Mouse (Mus musculus): ENCODE data around the gene Calr. TPM values are rescaled to one million over a fixed set of nuclear protein-coding genes. Genes with fewer than 3 reads are reported as not detected.

Gene Calr
- polyA plus RNA-seq, 1 experiment from 2014 or later: 318 TPM

GRCm38 (mm10) chr8:84809109-84809940 is 37.4 kb downstream of the Calr start:
- Histone ChIP-seq H3K36me3 (ENCODE audit: insufficient read depth, low read length) (no peaks in the 10 kb centered on the region), H3K4me3 (ENCODE audit: low read depth, low read length) (no peak overlapping the region), H3K27ac (ENCODE audit: low read length) (no peak overlapping the region), H3K27me3 (replicated peaks; ENCODE audit: insufficient read depth, low read length) (no peaks in the 10 kb centered on the region), H3K4me1 (ENCODE audit: insufficient read depth, low read depth, low read length) (no peaks in the 10 kb centered on the region), H3K9ac (replicated peaks; ENCODE audit: low read depth) (no peak overlapping the region), H3K9me3 (ENCODE audit: low read length) (no peaks in the 10 kb centered on the region), H3K4me2 (replicated peaks; ENCODE audit: low read depth, low read length) (no peak overlapping the region)
- WGBS: 66% methylated on average over 12 of the region's 12 CpGs
- no peak for TF ChIP-seq CTCF (IDR thresholded peaks at IDR 0.05)
- no peak for TF ChIP-seq EP300 (IDR thresholded peaks at IDR 0.05)
- ATAC-seq (no peak), DNase-seq (ENCODE audit: low spot score) (no peak)

DNA sequence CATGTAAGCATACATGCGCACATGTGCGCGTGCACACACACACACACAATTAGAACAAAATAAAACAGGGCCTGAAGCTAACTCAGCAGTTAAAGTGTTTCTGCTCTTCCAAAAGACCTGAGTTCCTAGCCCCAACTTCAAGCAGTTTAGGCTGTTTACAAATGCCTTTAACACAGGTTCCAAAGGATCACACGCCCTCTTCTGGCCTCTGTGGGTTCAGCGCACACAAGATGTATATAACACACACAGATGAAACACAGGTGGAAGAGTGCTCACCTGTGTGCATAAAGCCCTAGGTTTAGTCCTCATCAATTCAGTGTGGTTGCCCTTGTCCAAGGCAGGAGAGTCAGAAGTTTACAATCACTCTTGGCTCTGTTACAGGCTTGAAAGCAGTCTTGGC is 40.7 kb downstream of the Calr start:
- 92% methylated on average over 5 of the region's 5 CpGs for WGBS
- no peaks in the 10 kb centered on the region for H3K36me3 ChIP-seq (ENCODE audit: insufficient read depth, low read length)
- H3K4me1 ChIP-seq (ENCODE audit: insufficient read depth, low read depth, low read length): no peaks in the 10 kb centered on the region
- TF ChIP-seq EP300 (IDR thresholded peaks at IDR 0.05): no peak
- 0 out of 2 replicates have a peak, but pooled peaks have one; percentile 13 for TF ChIP-seq CTCF (IDR thresholded peaks at IDR 0.05)
- no peak for DNase-seq (ENCODE audit: low spot score)
- no peak overlapping the region for H3K27ac ChIP-seq (ENCODE audit: low read length)
- ATAC-seq: no peak
- H3K4me2 ChIP-seq (replicated peaks; ENCODE audit: low read depth, low read length): no peak overlapping the region
- no peak overlapping the region for H3K9ac ChIP-seq (replicated peaks; ENCODE audit: low read depth)
- no peaks in the 10 kb centered on the region for H3K27me3 ChIP-seq (replicated peaks; ENCODE audit: insufficient read depth, low read length)
- no peak overlapping the region for H3K4me3 ChIP-seq (ENCODE audit: low read depth, low read length)
- no peaks in the 10 kb centered on the region for H3K9me3 ChIP-seq (ENCODE audit: low read length)

DNA sequence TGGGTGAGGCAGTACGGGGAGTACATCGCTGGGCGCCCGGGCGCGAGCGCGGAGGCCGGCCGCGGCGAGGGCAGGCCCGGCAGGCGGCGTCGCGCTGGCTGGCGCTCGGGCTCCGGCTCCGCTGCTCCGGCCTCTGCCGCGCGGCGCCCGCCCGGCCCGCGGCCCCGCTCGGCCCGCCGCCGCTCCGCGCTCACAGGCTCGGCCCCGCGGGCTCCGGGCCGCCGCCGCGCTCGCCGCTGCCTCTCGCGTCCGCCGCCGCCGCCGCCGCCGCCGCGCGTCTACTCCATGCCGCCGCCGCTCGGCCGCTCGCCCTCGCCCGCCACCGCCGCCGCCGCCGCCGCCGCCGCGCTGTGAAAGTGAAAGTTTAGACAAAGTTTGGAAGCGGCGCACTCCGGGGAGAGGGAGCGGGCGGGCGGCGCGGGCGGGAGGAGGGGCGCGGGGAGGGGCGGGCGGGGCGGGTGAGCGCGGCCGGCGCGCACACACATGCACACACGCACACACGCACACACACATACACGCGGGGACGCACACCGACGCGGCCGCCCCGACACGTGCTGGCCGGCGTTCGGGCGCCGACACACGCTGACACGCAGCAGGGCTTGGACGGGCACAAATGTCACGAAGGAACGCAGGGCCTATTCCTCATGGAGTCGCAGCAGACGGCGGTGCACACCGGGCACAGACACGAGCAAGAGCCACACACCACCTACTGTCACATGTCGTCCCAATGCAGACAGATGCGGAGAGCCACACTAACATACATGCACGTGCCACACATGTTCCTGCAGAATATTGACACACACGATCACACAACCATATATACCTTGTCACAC is 46.5 kb downstream of the Calr start, which contains the start of gene Nfix:
Gene Nfix (minus strand): TSS at position 346 of the 833 bp plus-strand sequence.
- Histone ChIP-seq H3K4me1 (ENCODE audit: insufficient read depth, low read depth, low read length) (peaks cover 8% of the 10 kb centered on the region; the same call in 1 of the 2 replicates), H3K36me3 (ENCODE audit: insufficient read depth, low read length) (0 out of 2 replicates have a peak, but pooled peaks cover 6% of the 10 kb centered on the region), H3K9me3 (ENCODE audit: low read length) (no peaks in the 10 kb centered on the region), H3K4me2 (replicated peaks; ENCODE audit: low read depth, low read length) (peak within 1 kb of the TSS; percentile 83), H3K9ac (replicated peaks; ENCODE audit: low read depth) (peak within 1 kb of the TSS; percentile 77), H3K27me3 (replicated peaks; ENCODE audit: insufficient read depth, low read length) (no peaks in the 10 kb centered on the region), H3K4me3 (ENCODE audit: low read depth, low read length) (peak within 1 kb of the TSS; percentile 83), H3K27ac (ENCODE audit: low read length) (peak within 1 kb of the TSS; percentile 91)
- peak; percentile 85 for DNase-seq (ENCODE audit: low spot score)
- ATAC-seq: peak; percentile 66
- TF ChIP-seq EP300 (IDR thresholded peaks at IDR 0.05) (no peak), CTCF (IDR thresholded peaks at IDR 0.05) (peak; percentile 20; the same call in 1 of the 2 replicates)
- WGBS: under 1% methylated on average over 54 of the region's 125 CpGs

DNA sequence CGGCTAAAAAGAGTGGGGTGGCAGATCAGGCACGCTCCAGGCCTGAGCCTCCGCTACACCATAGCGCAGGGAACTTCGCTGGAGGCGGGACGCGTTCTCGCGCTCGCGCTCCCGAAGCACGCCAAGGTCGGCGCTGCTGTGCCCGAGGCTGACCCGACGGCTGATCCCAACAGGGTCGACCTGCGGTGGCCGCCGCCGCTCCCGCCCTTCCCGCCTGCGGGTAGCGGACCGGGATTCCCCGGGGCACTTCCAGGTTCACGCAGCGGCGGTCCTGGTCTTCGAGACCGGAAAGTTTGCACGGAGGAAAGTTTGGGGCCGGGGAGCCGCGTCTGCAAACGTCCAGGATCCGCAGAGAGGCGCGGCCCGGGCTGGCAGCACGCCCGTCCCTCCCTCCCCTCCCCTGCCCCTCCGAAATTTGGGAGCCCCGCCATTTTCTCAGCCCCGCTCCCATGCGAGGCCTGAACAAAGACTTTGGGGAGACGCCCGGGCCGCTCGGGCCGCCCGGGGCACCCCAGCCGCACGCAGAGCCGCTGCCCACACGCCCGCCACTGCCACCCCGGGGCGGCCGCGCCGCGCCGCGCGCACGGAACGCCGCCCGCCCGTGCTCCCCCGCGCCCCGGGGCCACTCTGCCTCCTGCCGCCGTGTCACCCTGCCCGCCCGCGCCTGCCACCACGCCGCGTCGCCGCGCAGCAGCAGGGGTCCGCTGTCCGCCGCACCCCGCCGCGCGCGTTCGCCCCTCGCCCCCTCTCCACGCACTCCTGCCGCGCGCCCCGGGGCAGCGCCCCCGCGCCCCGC is 47.4 kb downstream of the Calr start:
- H3K4me3 ChIP-seq (ENCODE audit: low read depth, low read length): peak overlapping the region; percentile 83
- H3K36me3 ChIP-seq (ENCODE audit: insufficient read depth, low read length): 0 out of 2 replicates have a peak, but pooled peaks cover 6% of the 10 kb centered on the region
- peak overlapping the region; percentile 83 for H3K4me2 ChIP-seq (replicated peaks; ENCODE audit: low read depth, low read length)
- under 1% methylated on average over 60 of the region's 108 CpGs for WGBS
- no peaks in the 10 kb centered on the region for H3K27me3 ChIP-seq (replicated peaks; ENCODE audit: insufficient read depth, low read length)
- H3K9ac ChIP-seq (replicated peaks; ENCODE audit: low read depth): peak overlapping the region; percentile 77
- peak; percentile 42 for TF ChIP-seq CTCF (IDR thresholded peaks at IDR 0.05)
- no peak for TF ChIP-seq EP300 (IDR thresholded peaks at IDR 0.05)
- peak; percentile 47 for ATAC-seq
- H3K9me3 ChIP-seq (ENCODE audit: low read length): no peaks in the 10 kb centered on the region
- peak overlapping the region; percentile 91 for H3K27ac ChIP-seq (ENCODE audit: low read length)
- H3K4me1 ChIP-seq (ENCODE audit: insufficient read depth, low read depth, low read length): peaks cover 8% of the 10 kb centered on the region
- DNase-seq (ENCODE audit: low spot score): peak; percentile 59

DNA sequence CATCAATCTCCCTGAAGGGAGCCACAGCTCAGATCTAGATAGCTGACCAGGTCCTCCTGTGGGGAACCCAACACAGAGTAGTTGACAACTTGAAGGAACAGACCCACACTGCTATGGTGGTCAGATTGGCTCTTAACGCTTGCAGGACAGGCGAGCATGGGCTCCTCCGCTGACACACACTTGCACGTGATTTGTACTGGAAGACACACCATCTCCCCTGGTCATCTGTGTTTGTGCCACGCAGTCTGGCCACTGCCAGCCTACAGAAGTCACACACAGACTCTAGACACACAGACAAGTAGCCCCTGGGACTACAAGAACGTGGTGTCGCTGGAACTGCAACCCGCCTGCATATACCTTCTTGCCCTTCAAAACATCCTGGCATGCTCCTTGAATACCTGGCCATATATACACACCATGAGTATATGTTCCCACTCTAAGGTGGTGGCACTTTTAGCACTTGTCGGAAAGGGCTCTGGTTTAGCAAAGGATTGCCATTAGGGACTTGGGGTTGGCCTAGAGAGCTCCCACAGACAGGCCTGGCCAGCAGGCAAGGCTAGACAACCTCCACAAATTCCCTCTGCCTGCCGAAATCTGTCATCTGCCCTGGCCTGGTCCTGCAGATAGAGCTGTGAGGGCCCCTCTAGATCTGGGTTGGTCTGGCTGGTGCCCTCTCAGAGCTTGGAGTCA is 48.1 kb downstream of the Calr start:
- Histone ChIP-seq H3K4me2 (replicated peaks; ENCODE audit: low read depth, low read length) (peak overlapping the region; percentile 83), H3K27ac (ENCODE audit: low read length) (peak overlapping the region; percentile 91), H3K9me3 (ENCODE audit: low read length) (no peaks in the 10 kb centered on the region), H3K27me3 (replicated peaks; ENCODE audit: insufficient read depth, low read length) (no peaks in the 10 kb centered on the region), H3K36me3 (ENCODE audit: insufficient read depth, low read length) (0 out of 2 replicates have a peak, but pooled peaks cover 6% of the 10 kb centered on the region), H3K4me3 (ENCODE audit: low read depth, low read length) (peak overlapping the region; percentile 83), H3K9ac (replicated peaks; ENCODE audit: low read depth) (peak overlapping the region; percentile 77), H3K4me1 (ENCODE audit: insufficient read depth, low read depth, low read length) (peaks cover 8% of the 10 kb centered on the region)
- ATAC-seq (no peak), DNase-seq (ENCODE audit: low spot score) (no peak)
- TF ChIP-seq CTCF (IDR thresholded peaks at IDR 0.05): no peak
- TF ChIP-seq EP300 (IDR thresholded peaks at IDR 0.05): no peak
- WGBS: 59% methylated on average over 10 of the region's 10 CpGs
